Mouse (Mus musculus) limb, embryonic 14.5 days (tissue): ENCODE data around the gene March11. TPM values are rescaled to one million over a fixed set of nuclear protein-coding genes. Genes with fewer than 3 reads are reported as not detected.

Experiments used
- ATAC-seq: fragments of 200-750 bp; cut with Nextera tagmentation; 2 replicates; pipeline ENCODE4 v1.8.0; 2017; ENCODE audit warnings: low read depth, moderate number of reproducible peaks, moderate TSS enrichment; ENCODE audit not compliant: low FRiP score
- DNase-seq: peaks from one replicate; pipeline ENCODE4 v3.0.0-alpha.2; 2015; ENCODE audit warnings: low spot score
- H3K27ac ChIP-seq: fragments of 300-500 bp; sonication (generic); replicated peaks from 2 replicates; pipeline ENCODE4 v1.5.1; 2014; ENCODE audit warnings: low read depth, mild to moderate bottlenecking, low read length, moderate library complexity, mixed read lengths
- H3K27me3 ChIP-seq: fragments of 300-500 bp; sonication (generic); 2 replicates; pipeline ENCODE4 v1.6.1; 2014; ENCODE audit warnings: low read length, mixed read lengths; ENCODE audit not compliant: control insufficient read depth, insufficient read depth
- H3K36me3 ChIP-seq: fragments of 300-500 bp; sonication (generic); 2 replicates; pipeline ENCODE4 v1.6.1; 2014; ENCODE audit warnings: mild to moderate bottlenecking, low read length, moderate library complexity, mixed read lengths; ENCODE audit not compliant: control insufficient read depth, insufficient read depth
- H3K4me1 ChIP-seq: fragments of 300-500 bp; sonication (generic); 2 replicates; pipeline ENCODE4 v1.6.1; 2014; ENCODE audit warnings: antibody characterized with exemption, low read length, mixed read lengths; ENCODE audit not compliant: control insufficient read depth, insufficient read depth
- H3K4me2 ChIP-seq: fragments of 300-500 bp; sonication (generic); replicated peaks from 2 replicates; pipeline ENCODE4 v1.6.1; 2014; ENCODE audit warnings: low read depth, mild to moderate bottlenecking, low read length, moderate library complexity; ENCODE audit not compliant: severe bottlenecking
- H3K4me3 ChIP-seq: fragments of 300-500 bp; sonication (generic); replicated peaks from 2 replicates; pipeline ENCODE4 v1.5.1; 2014; ENCODE audit warnings: low read length
- H3K9ac ChIP-seq: fragments of 300-500 bp; sonication (generic); 2 replicates; pipeline ENCODE4 v1.6.1; 2014; ENCODE audit warnings: mild to moderate bottlenecking, low read depth, low read length, moderate library complexity; ENCODE audit not compliant: severe bottlenecking
- H3K9me3 ChIP-seq: fragments of 300-500 bp; sonication (generic); 2 replicates; pipeline ENCODE4 v1.6.1; 2016; ENCODE audit warnings: low read length; ENCODE audit not compliant: control insufficient read depth
- POLR2A ChIP-seq: fragments of 200-500 bp; IDR thresholded peaks from 2 replicates; pipeline ENCODE4 v1.8.0; 2012; ENCODE audit warnings: inconsistent platforms, mild to moderate bottlenecking, moderate library complexity, borderline replicate concordance; ENCODE audit not compliant: insufficient read depth, insufficient read length; ENCODE audit errors: extremely low read depth
- WGBS: fragments of 180-500 bp; shearing (Covaris S2); extraction: QIAGEN DNeasy Blood & Tissue Kit; methylation state at CpG from one replicate; pipeline ENCODE4 v1.1.7; 2014; 5-methylcytosine and 5-hydroxymethylcytosine counted together
- polyA plus RNA-seq, 2 experiments: library from polyadenylated mRNA; depleted of rRNA in 1 of 2; stranded (reverse) in 1 of 2; unstranded in 1 of 2; fragments of >200 nt; fragmentation: Nextera tagmentation in 1 of 2; extraction: Ambion mirVana in 1 of 2; gene quantifications; 2 replicates each; pipeline versions ENCODE4 v1.2.1 to v1.2.3; 2012 to 2014

March11 gene
- polyA plus RNA-seq, 2 experiments: 1.1 to 2.1 TPM

- Histone ChIP-seq H3K9me3 (no peaks in the 10 kb centered on the region), H3K4me2 (no peak overlapping the region), H3K4me3 (no peak overlapping the region), H3K4me1 (no peaks in the 10 kb centered on the region), H3K9ac (no peak overlapping the region), H3K27me3 (no peaks in the 10 kb centered on the region), H3K27ac (no peak overlapping the region), H3K36me3 (no peaks in the 10 kb centered on the region)
- WGBS: 79% methylated on average over 2 of the region's 2 CpGs
- no peak for DNase-seq
- TF ChIP-seq POLR2A: no peak
- ATAC-seq: no peak
Observed at GRCm38 (mm10) chr15:26374232-26374631, 65.4 kb downstream of the March11 start.

- Histone ChIP-seq H3K27ac (no peak overlapping the region), H3K4me2 (no peak overlapping the region), H3K4me1 (no peaks in the 10 kb centered on the region), H3K4me3 (no peak overlapping the region), H3K9ac (no peak overlapping the region), H3K36me3 (no peaks in the 10 kb centered on the region), H3K27me3 (no peaks in the 10 kb centered on the region), H3K9me3 (no peaks in the 10 kb centered on the region)
- DNase-seq: no peak
- no peak for TF ChIP-seq POLR2A
- WGBS: 86% methylated on average over 3 of the region's 3 CpGs
- no peak for ATAC-seq
Observed at GRCm38 (mm10) chr15:26374946-26375345, 66.1 kb downstream of the March11 start.

GRCm38 (mm10) chr15:26377355-26377754 is 68.5 kb downstream of the March11 start:
- H3K4me1 ChIP-seq: no peaks in the 10 kb centered on the region
- no peak overlapping the region for H3K4me3 ChIP-seq
- ATAC-seq: no peak
- H3K4me2 ChIP-seq: no peak overlapping the region
- H3K36me3 ChIP-seq: no peaks in the 10 kb centered on the region
- TF ChIP-seq POLR2A: no peak
- no peak overlapping the region for H3K9ac ChIP-seq
- DNase-seq: no peak
- no peak overlapping the region for H3K27ac ChIP-seq
- H3K9me3 ChIP-seq: no peaks in the 10 kb centered on the region
- H3K27me3 ChIP-seq: no peaks in the 10 kb centered on the region
- 31% methylated on average over 2 of the region's 2 CpGs for WGBS

- H3K9ac ChIP-seq: no peak overlapping the region
- H3K9me3 ChIP-seq: no peaks in the 10 kb centered on the region
- H3K4me3 ChIP-seq: no peak overlapping the region
- no peak for ATAC-seq
- no peak overlapping the region for H3K27ac ChIP-seq
- whole genome bisulfite sequencing: 86% methylated on average over 4 of the region's 4 CpGs
- H3K4me2 ChIP-seq: no peak overlapping the region
- no peaks in the 10 kb centered on the region for H3K27me3 ChIP-seq
- no peaks in the 10 kb centered on the region for H3K36me3 ChIP-seq
- DNase-seq: no peak
- TF ChIP-seq POLR2A: no peak
- no peaks in the 10 kb centered on the region for H3K4me1 ChIP-seq
Observed at GRCm38 (mm10) chr15:26378879-26379278, 70.0 kb downstream of the March11 start.

- Histone ChIP-seq H3K36me3 (no peaks in the 10 kb centered on the region), H3K27ac (no peak overlapping the region), H3K4me2 (no peak overlapping the region), H3K4me3 (no peak overlapping the region), H3K4me1 (no peaks in the 10 kb centered on the region), H3K27me3 (no peaks in the 10 kb centered on the region), H3K9me3 (no peaks in the 10 kb centered on the region), H3K9ac (no peak overlapping the region)
- TF ChIP-seq POLR2A: no peak
- no peak for DNase-seq
- ATAC-seq: no peak
- 67% methylated on average over 3 of the region's 3 CpGs for WGBS
Observed at GRCm38 (mm10) chr15:26379831-26380230, 71.0 kb downstream of the March11 start.

- Histone ChIP-seq H3K4me3 (no peak overlapping the region), H3K4me1 (no peaks in the 10 kb centered on the region), H3K9me3 (no peaks in the 10 kb centered on the region), H3K27me3 (no peaks in the 10 kb centered on the region), H3K4me2 (no peak overlapping the region), H3K27ac (no peak overlapping the region), H3K9ac (no peak overlapping the region), H3K36me3 (no peaks in the 10 kb centered on the region)
- no peak for TF ChIP-seq POLR2A
- no peak for DNase-seq
- WGBS: 86% methylated on average over 1 of the region's 1 CpGs
- ATAC-seq: no peak
Observed at GRCm38 (mm10) chr15:26380844-26381243, 72.0 kb downstream of the March11 start.
